In genomic region chr11:68201811-68202459, GRCm38 (mm10) we compare ENCODE assay signal across 23 mouse cellular contexts.
DNase-seq lines count a peak whose midpoint lies in the region; ATAC-seq lines count a peak whose summit lies in the region.
"Had no signal": no experiment of that assay in that cellular context is flagged by ENCODE, and none has a peak within 500 bp of the region (broad histone marks: within the 10 kb centered on the region; RNA-seq: fewer than 3 reads in every experiment).

No protein-coding gene starts in this region.

- H3K4me3 ChIP-seq in hindbrain, embryonic 13.5 days: no peak overlapping the region
- H3K4me3 ChIP-seq in hindbrain, embryonic 14.5 days (replicated peaks; ENCODE audit: low read length): no peak overlapping the region
- H3K4me3 ChIP-seq in neural tube, embryonic 13.5 days: no peak overlapping the region
- H3K4me3 ChIP-seq in neural tube, embryonic 15.5 days (replicated peaks): no peak overlapping the region
- H3K4me3 ChIP-seq in embryonic facial prominence, embryonic 10.5 days: no peak overlapping the region
- H3K4me3 ChIP-seq: embryonic facial prominence, embryonic 15.5 days; heart, adult 2 months; limb, embryonic 15.5 days; megakaryocyte, embryonic 14.5 days had no signal

- H3K27ac ChIP-seq in hindbrain, embryonic 13.5 days: peak overlapping the region; percentile 64
- H3K27ac ChIP-seq in hindbrain, embryonic 14.5 days: no peak overlapping the region
- H3K27ac ChIP-seq in neural tube, embryonic 13.5 days (replicated peaks): 0 out of 2 replicates have a peak overlapping the region, but pooled peaks have one; percentile 23
- H3K27ac ChIP-seq in neural tube, embryonic 15.5 days (replicated peaks): no peak overlapping the region; the same call in 1 of the 2 replicates
- H3K27ac ChIP-seq in embryonic facial prominence, embryonic 10.5 days (replicated peaks): 0 out of 2 replicates have a peak overlapping the region, but pooled peaks have one; percentile 7
- H3K27ac ChIP-seq: embryonic facial prominence, embryonic 15.5 days; heart, adult 2 months; kidney, postnatal 0 days; limb, embryonic 15.5 days; liver, embryonic 14.5 days had no signal

- no peak overlapping the region for H3K4me2 ChIP-seq in hindbrain, embryonic 13.5 days
- H3K4me2 ChIP-seq in hindbrain, embryonic 14.5 days (replicated peaks): no peak overlapping the region
- no peak overlapping the region for H3K4me2 ChIP-seq in neural tube, embryonic 13.5 days
- H3K4me2 ChIP-seq in neural tube, embryonic 15.5 days: no peak overlapping the region
- H3K4me2 ChIP-seq: embryonic facial prominence, embryonic 15.5 days; limb, embryonic 15.5 days; lung, embryonic 14.5 days had no signal

- peak; percentile 65 for DNase-seq in adrenal gland, postnatal 10 days
- DNase-seq in adrenal gland, adult 8-10 months: no peak
- DNase-seq in hindbrain, embryonic 14.5 days (ENCODE audit: low spot score): no peak
- DNase-seq in embryonic facial prominence, embryonic 10.5 days (ENCODE audit: low spot score): no peak
- no peak for DNase-seq in ovary, postnatal 14 days (ENCODE audit: low spot score)
- DNase-seq: cerebellum, adult 18-20 months; embryo, embryonic 11 days; gastrocnemius, postnatal 36 days; heart, adult 2 months; heart, postnatal 36 days; kidney, adult 2 months; layer of hippocampus, adult 9-11 months; lung, embryonic 14.5 days; lung, postnatal 36 days; right cerebral cortex, postnatal 4 days had no signal

- H3K27me3 ChIP-seq in hindbrain, embryonic 13.5 days: no peaks in the 10 kb centered on the region
- H3K27me3 ChIP-seq in hindbrain, embryonic 14.5 days (ENCODE audit: control insufficient read depth, insufficient read depth, low read length): no peaks in the 10 kb centered on the region
- peaks cover 9% of the 10 kb centered on the region for H3K27me3 ChIP-seq in neural tube, embryonic 13.5 days
- no peaks in the 10 kb centered on the region for H3K27me3 ChIP-seq in neural tube, embryonic 15.5 days (replicated peaks)
- H3K27me3 ChIP-seq in embryonic facial prominence, embryonic 10.5 days (replicated peaks; ENCODE audit: low read depth, poor library complexity, severe bottlenecking): peaks cover 8% of the 10 kb centered on the region; the same call in 1 of the 2 replicates
- H3K27me3 ChIP-seq: embryonic facial prominence, embryonic 15.5 days; limb, embryonic 15.5 days; megakaryocyte, embryonic 14.5 days had no signal

- no peak for ATAC-seq in hindbrain, embryonic 13.5 days (ENCODE audit: low FRiP score)
- ATAC-seq in hindbrain, embryonic 14.5 days (ENCODE audit: low FRiP score): no peak
- ATAC-seq in neural tube, embryonic 13.5 days (ENCODE audit: low read depth): no peak
- no peak for ATAC-seq in neural tube, embryonic 15.5 days (ENCODE audit: low FRiP score)

- no peaks in the 10 kb centered on the region; the same call in 1 of the 2 replicates for H3K36me3 ChIP-seq in hindbrain, embryonic 13.5 days
- H3K36me3 ChIP-seq in hindbrain, embryonic 14.5 days (replicated peaks; ENCODE audit: control insufficient read depth, insufficient read depth): no peaks in the 10 kb centered on the region
- no peaks in the 10 kb centered on the region for H3K36me3 ChIP-seq in neural tube, embryonic 13.5 days
- H3K36me3 ChIP-seq in neural tube, embryonic 15.5 days: no peaks in the 10 kb centered on the region
- 0 out of 2 replicates have a peak, but pooled peaks cover 6% of the 10 kb centered on the region for H3K36me3 ChIP-seq in embryonic facial prominence, embryonic 10.5 days (replicated peaks)
- H3K36me3 ChIP-seq: embryonic facial prominence, embryonic 15.5 days; limb, embryonic 15.5 days had no signal

- WGBS in hindbrain, embryonic 13.5 days: 82% methylated on average over 10 of the region's 10 CpGs
- 84% methylated on average over 10 of the region's 10 CpGs for WGBS in hindbrain, embryonic 14.5 days
- 81% methylated on average over 10 of the region's 10 CpGs for WGBS in neural tube, embryonic 13.5 days
- 83% methylated on average over 10 of the region's 10 CpGs for WGBS in neural tube, embryonic 15.5 days
- WGBS in embryonic facial prominence, embryonic 10.5 days: 78% methylated on average over 10 of the region's 10 CpGs

- H3K9ac ChIP-seq in hindbrain, embryonic 13.5 days: no peak overlapping the region
- no peak overlapping the region for H3K9ac ChIP-seq in hindbrain, embryonic 14.5 days
- no peak overlapping the region for H3K9ac ChIP-seq in neural tube, embryonic 13.5 days
- H3K9ac ChIP-seq in neural tube, embryonic 15.5 days (replicated peaks): no peak overlapping the region
- H3K9ac ChIP-seq: embryonic facial prominence, embryonic 15.5 days; limb, embryonic 15.5 days; liver, embryonic 14.5 days; lung, embryonic 14.5 days had no signal

- peaks cover 36% of the 10 kb centered on the region for H3K4me1 ChIP-seq in hindbrain, embryonic 13.5 days (replicated peaks)
- H3K4me1 ChIP-seq in hindbrain, embryonic 14.5 days (replicated peaks; ENCODE audit: control insufficient read depth, insufficient read depth, low read length): peaks cover 3% of the 10 kb centered on the region; the same call in 1 of the 2 replicates
- peaks cover 41% of the 10 kb centered on the region for H3K4me1 ChIP-seq in neural tube, embryonic 13.5 days (replicated peaks)
- peaks cover 23% of the 10 kb centered on the region for H3K4me1 ChIP-seq in neural tube, embryonic 15.5 days
- peaks cover 63% of the 10 kb centered on the region for H3K4me1 ChIP-seq in embryonic facial prominence, embryonic 10.5 days
- H3K4me1 ChIP-seq: megakaryocyte, embryonic 14.5 days had no signal

- H3K9me3 ChIP-seq in hindbrain, embryonic 13.5 days: no peaks in the 10 kb centered on the region
- H3K9me3 ChIP-seq in hindbrain, embryonic 14.5 days (ENCODE audit: control insufficient read depth, low read length): no peaks in the 10 kb centered on the region
- no peaks in the 10 kb centered on the region for H3K9me3 ChIP-seq in neural tube, embryonic 13.5 days
- no peaks in the 10 kb centered on the region for H3K9me3 ChIP-seq in neural tube, embryonic 15.5 days (replicated peaks)
- no peaks in the 10 kb centered on the region for H3K9me3 ChIP-seq in embryonic facial prominence, embryonic 10.5 days
- H3K9me3 ChIP-seq: embryonic facial prominence, embryonic 15.5 days; limb, embryonic 15.5 days; megakaryocyte, embryonic 14.5 days had no signal

Comparison
In these comparisons a context has a peak if more than half of its experiments do, and no peak if none do; other contexts are left out.
1. H3K27ac ChIP-seq: peak in hindbrain, embryonic 13.5 days (single experiment), neural tube, embryonic 13.5 days (single experiment) and embryonic facial prominence, embryonic 10.5 days (single experiment); none in hindbrain, embryonic 14.5 days (single experiment) and neural tube, embryonic 15.5 days (single experiment).